Mouse (Mus musculus): Measurements from ENCODE around the gene Pknox1.

DNA sequence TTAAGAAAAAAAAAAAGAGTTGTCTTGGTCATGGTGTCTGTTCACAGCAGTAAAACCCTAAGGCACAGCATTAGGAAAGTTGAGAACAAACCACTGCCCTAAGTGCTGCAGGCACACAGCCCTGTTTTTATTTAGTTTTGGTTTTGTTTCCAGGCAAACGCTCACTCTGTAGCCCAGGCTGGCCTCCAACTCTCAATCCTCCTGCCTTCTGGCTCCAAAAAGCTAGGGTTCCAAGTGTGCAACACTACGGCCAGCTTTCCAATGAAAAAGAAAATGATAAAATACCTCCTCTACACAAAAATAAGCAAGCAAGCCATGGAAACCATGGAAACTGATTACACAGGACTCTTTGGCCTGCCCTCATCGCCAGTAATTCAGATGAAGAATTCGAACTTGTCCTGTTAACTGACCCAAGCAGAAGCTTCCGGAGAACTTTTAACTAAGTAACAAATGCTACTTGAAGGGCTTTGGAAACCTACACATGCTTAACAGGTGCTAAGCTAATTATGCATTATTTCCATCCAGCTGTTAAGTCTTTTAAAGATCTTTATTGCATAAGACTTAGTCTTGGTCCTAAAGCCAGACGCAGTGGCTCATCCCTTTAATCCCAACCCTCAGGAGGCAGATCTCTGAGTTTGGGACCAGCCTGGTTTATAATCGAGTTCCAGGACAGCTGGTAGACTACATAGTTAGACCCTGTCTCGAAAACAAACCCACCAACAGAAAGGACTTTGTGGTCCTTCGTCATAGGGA is 17.9 kb upstream of the Pknox1 start:
- TF ChIP-seq CTCF (IDR thresholded peaks at IDR 0.05; ENCODE audit: low read depth) (no peak), EP300 (IDR thresholded peaks at IDR 0.05; ENCODE audit: low read depth) (no peak)

Data from heart, postnatal 0 days (tissue).